Mouse (Mus musculus): ENCODE results near the gene Chmp5.

Gene Chmp5

GRCm38 (mm10) chr4:40947565-40948159 lies 545 bp upstream of the Chmp5 start:
- no peak for DNase-seq

DNA sequence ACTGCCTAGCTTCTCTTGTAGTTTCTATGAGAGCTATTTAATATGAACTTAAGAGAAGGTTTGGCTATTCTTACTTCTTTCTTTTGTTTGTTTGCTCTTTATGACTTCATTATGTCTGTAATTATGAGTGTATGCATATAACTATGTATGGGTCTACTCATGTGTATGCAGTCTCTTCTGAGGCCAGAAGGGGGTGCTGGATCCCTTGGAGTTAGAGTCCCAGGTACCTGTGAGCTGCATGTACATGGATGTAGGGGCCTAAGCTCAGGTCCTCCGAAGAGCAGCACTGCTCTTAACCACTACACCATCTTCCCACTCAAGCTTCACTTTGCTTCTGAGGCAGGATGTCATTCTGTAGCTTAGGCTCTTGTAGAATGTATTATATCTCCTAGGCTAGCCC lies 5.3 kb downstream of the Chmp5 start:
- DNase-seq = no peak

GRCm38 (mm10) chr4:40955942-40956341 lies 7.7 kb downstream of the Chmp5 start:
- DNase-seq = no peak

- no peak for DNase-seq
Observed at GRCm38 (mm10) chr4:40963536-40963935, 15.3 kb downstream of the Chmp5 start.

- DNase-seq = no peak
Observed at GRCm38 (mm10) chr4:40969161-40969560, 21.0 kb downstream of the Chmp5 start.

GRCm38 (mm10) chr4:40969781-40970591 lies 21.8 kb downstream of the Chmp5 start:
- DNase-seq = peak; percentile 18

DNA sequence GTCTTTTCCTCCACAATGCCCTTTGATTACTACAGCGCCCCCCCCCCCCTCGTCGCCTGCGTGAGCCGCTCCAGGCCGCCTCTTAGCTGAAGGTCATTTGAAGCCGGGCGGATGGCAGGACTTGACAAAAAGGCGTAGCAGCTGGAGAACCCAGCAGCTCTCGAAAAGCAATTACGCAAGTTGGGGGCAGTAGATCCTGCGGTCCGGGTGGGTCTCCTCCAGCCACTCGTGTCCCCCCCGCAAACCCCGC lies 22.3 kb downstream of the Chmp5 start:
- DNase-seq = no peak

DNA sequence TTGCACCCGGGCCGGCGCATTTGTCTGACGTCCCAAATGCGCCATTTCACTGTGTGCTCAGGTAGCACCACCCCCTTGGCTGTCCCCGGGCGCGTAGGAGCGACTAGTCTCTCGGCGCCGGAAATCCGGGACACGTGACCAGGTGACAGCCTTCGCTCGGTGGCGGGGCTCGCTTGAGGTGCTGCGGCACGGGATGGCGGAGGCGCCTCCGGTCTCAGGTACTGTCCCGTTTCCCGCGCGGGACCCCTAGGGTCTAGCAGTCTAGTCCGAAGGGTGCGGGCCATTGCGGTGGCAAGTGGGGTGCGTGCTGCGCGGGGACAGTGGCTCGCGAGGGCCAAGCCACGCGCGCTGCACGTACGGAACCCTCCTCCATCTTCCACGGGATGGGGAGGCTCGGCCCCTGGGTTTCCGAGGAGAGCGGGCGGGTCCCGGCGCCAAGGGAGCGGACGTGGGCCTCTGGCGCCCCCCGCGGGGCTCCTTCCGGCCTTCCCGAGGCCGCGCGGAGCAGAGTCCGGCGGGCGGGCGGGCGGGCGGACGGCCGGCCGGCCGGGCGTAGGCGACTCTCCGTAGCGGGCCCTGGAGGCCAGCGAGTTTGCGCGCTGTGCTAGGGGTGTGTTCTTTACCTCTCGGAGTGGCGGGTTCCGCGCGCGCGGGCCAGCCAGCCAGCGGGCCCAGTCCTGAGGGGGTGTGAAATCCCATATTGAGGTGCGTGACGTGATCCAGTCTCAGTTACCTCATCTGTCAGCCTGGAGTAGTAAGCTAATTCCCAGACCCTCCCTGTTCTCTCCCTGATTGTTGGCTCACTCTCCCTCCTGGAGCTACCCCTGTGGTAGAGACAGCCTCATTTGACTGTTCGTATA lies 22.9 kb downstream of the Chmp5 start, which contains the start of gene Nfx1:
Gene Nfx1, plus strand, starts transcription at position 65 of the 860 bp plus-strand sequence.
- DNase-seq = peak; percentile 92

- DNase-seq = no peak
Observed at GRCm38 (mm10) chr4:40971744-40972143, 23.5 kb downstream of the Chmp5 start.

GRCm38 (mm10) chr4:40974011-40974410 lies 25.8 kb downstream of the Chmp5 start:
- DNase-seq = no peak

GRCm38 (mm10) chr4:40975678-40976077 lies 27.5 kb downstream of the Chmp5 start:
- no peak for DNase-seq

DNA sequence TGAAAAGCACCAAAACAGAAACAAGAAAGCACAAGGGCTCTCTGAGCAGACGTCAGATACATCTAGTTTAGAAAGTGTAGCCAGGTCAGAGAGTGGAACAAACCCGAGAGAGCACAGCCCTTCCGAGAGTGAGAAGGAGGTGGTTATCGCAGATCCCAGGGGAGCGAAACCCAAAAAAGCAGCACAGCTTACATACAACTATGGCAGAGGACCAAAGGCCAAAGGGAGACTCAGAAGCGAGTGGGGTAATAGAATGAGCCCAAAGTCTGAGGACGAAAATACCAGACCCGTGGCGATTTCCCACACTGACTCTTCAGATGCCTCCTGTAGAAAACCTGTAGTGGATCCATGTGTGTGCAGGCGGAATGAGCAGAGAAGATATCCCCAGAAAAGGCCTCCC lies 28.4 kb downstream of the Chmp5 start:
- DNase-seq = no peak

DNA sequence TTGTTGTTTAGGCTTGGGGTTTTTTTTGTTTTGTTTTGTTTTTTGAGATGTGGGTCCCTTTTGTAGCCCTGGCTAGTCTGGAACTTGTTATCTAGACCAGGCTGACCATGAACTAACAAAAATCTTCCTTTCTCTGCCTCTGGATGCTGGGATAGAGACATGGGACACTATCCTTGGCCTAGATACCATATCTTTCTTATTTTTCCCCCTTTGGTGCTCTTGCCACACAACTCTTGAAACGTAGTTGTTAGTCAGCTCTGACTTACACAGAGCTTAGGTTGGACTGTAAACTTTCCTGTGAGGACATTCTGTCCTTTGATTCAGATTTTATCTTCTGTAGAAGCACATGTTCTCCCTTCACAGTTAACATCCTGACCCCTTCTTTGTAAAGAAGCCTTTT lies 31.2 kb downstream of the Chmp5 start:
- no peak for DNase-seq

GRCm38 (mm10) chr4:40982486-40982885 lies 34.3 kb downstream of the Chmp5 start:
- no peak for DNase-seq

- DNase-seq = no peak
Observed at GRCm38 (mm10) chr4:40983686-40984085, 35.5 kb downstream of the Chmp5 start.

GRCm38 (mm10) chr4:40989633-40990032 lies 41.4 kb downstream of the Chmp5 start:
- DNase-seq = no peak

- DNase-seq = no peak
Observed at GRCm38 (mm10) chr4:40996302-40996701, 48.1 kb downstream of the Chmp5 start.

DNA sequence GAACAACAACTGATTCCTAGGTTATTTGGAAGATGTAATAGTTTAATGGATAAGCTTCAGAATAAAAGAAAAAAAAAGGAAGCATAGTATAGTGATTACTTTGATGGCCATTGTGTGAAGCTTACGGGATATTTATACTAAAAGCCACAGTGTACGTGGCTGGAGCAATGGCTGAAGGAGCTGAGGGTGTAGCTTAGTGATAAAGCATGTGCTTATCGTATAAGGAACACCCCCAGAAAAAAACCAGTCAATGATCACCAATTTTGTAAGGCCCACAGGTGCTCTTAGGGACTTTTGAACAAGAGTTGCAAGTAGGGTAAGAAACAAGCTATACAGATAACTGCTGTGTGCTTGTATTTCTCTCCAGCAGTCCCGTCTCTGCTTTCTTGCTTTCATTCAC lies 49.7 kb downstream of the Chmp5 start:
- no peak for DNase-seq

DNA sequence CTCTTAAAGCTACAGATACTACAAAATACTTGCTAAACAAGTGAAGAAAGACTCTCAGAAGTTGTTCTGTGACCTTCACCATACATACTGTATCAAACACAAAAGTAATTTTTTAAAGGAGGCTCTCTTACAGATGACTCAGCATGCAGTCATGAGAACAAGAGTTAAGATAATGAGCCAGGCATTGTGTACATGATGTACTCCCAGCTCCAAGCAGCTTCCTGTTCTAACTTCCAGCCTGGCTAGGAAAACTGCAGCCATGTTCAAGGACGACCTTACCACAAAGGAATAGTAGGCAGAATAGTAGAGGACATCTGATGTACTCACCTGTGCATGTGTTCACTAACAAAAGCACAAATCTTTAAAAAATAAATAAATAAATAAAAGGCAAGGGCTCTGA lies 52.1 kb downstream of the Chmp5 start:
- no peak for DNase-seq

GRCm38 (mm10) chr4:41000842-41001639 lies 52.8 kb downstream of the Chmp5 start:
- no peak for DNase-seq

- DNase-seq = no peak
Observed at GRCm38 (mm10) chr4:41013351-41013750, 65.1 kb downstream of the Chmp5 start.

Data from cerebellum, adult 8-10 months (tissue).